Comparison of ENCODE assay signal across 12 mouse cellular contexts in the genomic region with DNA sequence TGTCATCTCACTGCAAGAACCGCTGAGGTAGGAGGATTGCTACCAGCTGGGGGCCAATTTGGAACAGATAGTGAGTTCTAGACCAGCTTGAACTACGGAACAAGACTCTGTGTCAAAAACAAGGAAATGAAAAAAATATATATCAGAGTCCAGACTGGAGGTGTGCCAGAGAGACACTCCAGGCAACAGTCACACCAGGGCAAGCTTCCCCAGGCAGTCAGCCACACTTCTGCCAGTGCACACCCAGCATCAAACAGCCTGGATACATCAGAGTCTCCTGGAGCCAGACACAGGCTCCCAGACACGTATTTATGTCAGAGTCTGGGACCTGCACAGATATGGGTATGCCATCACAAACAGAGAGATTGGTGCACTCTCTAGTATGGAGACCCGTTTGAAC. TPM values are rescaled to one million over a fixed set of nuclear protein-coding genes. Genes with fewer than 3 reads are reported as not detected.
DNase-seq lines count a peak whose midpoint lies in the region; ATAC-seq and TF ChIP-seq lines count a peak whose summit lies in the region.
"Had no signal": no experiment of that assay in that cellular context is flagged by ENCODE, and none has a peak within 500 bp of the region (broad histone marks: within the 10 kb centered on the region; RNA-seq: fewer than 3 reads in every experiment).

No protein-coding gene starts in this region.

- H3K9ac ChIP-seq in heart, adult 2 months (ENCODE audit: low read depth, low read length) = peak overlapping the region; percentile 17
- H3K9ac ChIP-seq in limb, embryonic 14.5 days (ENCODE audit: low read depth, low read length, severe bottlenecking) = no peak overlapping the region

- no peak for DNase-seq in heart, adult 2 months
- no peak for DNase-seq in heart, adult 11 months
- DNase-seq in ovary, postnatal 36 days (ENCODE audit: low spot score) = peak; percentile 20
- DNase-seq in ovary, adult 18-20 months (ENCODE audit: low spot score) = no peak
- DNase-seq in limb, embryonic 14.5 days (ENCODE audit: low spot score) = no peak
- no peak for DNase-seq in thymus, adult 18-20 months
- DNase-seq in thymus, postnatal 25 days = no peak
- DNase-seq in cerebellum, postnatal 25 days = no peak
- DNase-seq: spleen, adult 18-20 months; thymus, postnatal 36 days had no signal

- no peak for TF ChIP-seq POLR2A in heart, adult 2 months (IDR thresholded peaks at IDR 0.05; ENCODE audit: insufficient read depth, low read depth, low read length)
- no peak for TF ChIP-seq POLR2A in limb, embryonic 14.5 days (IDR thresholded peaks at IDR 0.05; ENCODE audit: borderline replicate concordance, extremely low read depth, insufficient read depth, insufficient read length)

- peak overlapping the region; percentile 38 for H3K4me3 ChIP-seq in heart, adult 2 months
- H3K4me3 ChIP-seq in limb, embryonic 14.5 days (replicated peaks; ENCODE audit: low read length) = no peak overlapping the region

- TF ChIP-seq EP300 in heart, adult 2 months (IDR thresholded peaks at IDR 0.05; ENCODE audit: insufficient read depth, low read depth, low read length) = no peak

- intact Hi-C loops in heart, adult 2 months (cut with DNase I) = no loop called here

- 16% methylated on average over 4 of the region's 4 CpGs for WGBS in heart, adult 2 months
- WGBS in limb, embryonic 14.5 days = 49% methylated on average over 4 of the region's 4 CpGs

- H3K27ac ChIP-seq in heart, adult 2 months = peak overlapping the region; percentile 97
- H3K27ac ChIP-seq in limb, embryonic 14.5 days (replicated peaks; ENCODE audit: low read depth, low read length) = peak overlapping the region; percentile 89; the same call in 1 of the 2 replicates
- H3K27ac ChIP-seq: macrophage had no signal

- H3K79me2 ChIP-seq in heart, adult 2 months (replicated peaks; ENCODE audit: control insufficient read depth, insufficient read depth, low read length) = no peaks in the 10 kb centered on the region

- H3K27me3 ChIP-seq in heart, adult 2 months (ENCODE audit: control insufficient read depth, insufficient read depth, low read length) = no peaks in the 10 kb centered on the region
- H3K27me3 ChIP-seq in limb, embryonic 14.5 days (ENCODE audit: control insufficient read depth, insufficient read depth, low read length) = no peaks in the 10 kb centered on the region

- H3K4me1 ChIP-seq in heart, adult 2 months (ENCODE audit: control insufficient read depth, insufficient read depth, low read length) = peaks cover 26% of the 10 kb centered on the region
- H3K4me1 ChIP-seq in limb, embryonic 14.5 days (ENCODE audit: control insufficient read depth, insufficient read depth, low read length) = peaks cover 29% of the 10 kb centered on the region

- H3K4me2 ChIP-seq in limb, embryonic 14.5 days (replicated peaks; ENCODE audit: low read depth, low read length, severe bottlenecking) = no peak overlapping the region

- peaks cover 27% of the 10 kb centered on the region for H3K36me3 ChIP-seq in heart, adult 2 months (ENCODE audit: control insufficient read depth, insufficient read depth, low read length)
- peaks cover 20% of the 10 kb centered on the region for H3K36me3 ChIP-seq in limb, embryonic 14.5 days (ENCODE audit: control insufficient read depth, insufficient read depth, low read length)

- H3K9me3 ChIP-seq in limb, embryonic 14.5 days (ENCODE audit: control insufficient read depth, low read length) = no peaks in the 10 kb centered on the region

- no peak for ATAC-seq in limb, embryonic 14.5 days (ENCODE audit: low FRiP score, low read depth)
- ATAC-seq: inflammation-experienced regulatory T-cells, adult 6 months had no signal

- no peak for TF ChIP-seq CTCF in heart, adult 2 months (IDR thresholded peaks at IDR 0.05)

RNA-seq across cellular contexts. Expression of gene Ehd2, which starts 6.1 kb away (rescaled TPM):
- total RNA-seq in heart, adult 2 months (2021) = 10 to 100 TPM; 76.8 to 91.3 TPM
- polyA plus RNA-seq in heart, adult 2 months (2012; rRNA removed) = 81.9 and 100 TPM in 2 replicates
- polyA plus RNA-seq in limb, embryonic 14.5 days (2012; rRNA removed) = 47.6 and 62.0 TPM in 2 replicates
- 42.5 and 49.3 TPM in 2 replicates for polyA plus RNA-seq in limb, embryonic 14.5 days (2014; fragmentation: Nextera tagmentation; extraction: Ambion mirVana)
- polyA plus RNA-seq: macrophage had no signal

RNA-seq across cellular contexts. Expression of gene Nop53, which starts 15.4 kb away (rescaled TPM):
- 100 to 1,000 TPM; 117 to 143 TPM for total RNA-seq in heart, adult 2 months (2021)
- 56.3 and 60.0 TPM in 2 replicates for polyA plus RNA-seq in heart, adult 2 months (2012; rRNA removed)
- polyA plus RNA-seq in limb, embryonic 14.5 days (2012; rRNA removed) = 176 and 181 TPM in 2 replicates
- 192 and 210 TPM in 2 replicates for polyA plus RNA-seq in limb, embryonic 14.5 days (2014; fragmentation: Nextera tagmentation; extraction: Ambion mirVana)

RNA-seq across cellular contexts. Expression of gene Selenow, which starts 39.0 kb away (rescaled TPM):
- total RNA-seq in heart, adult 2 months (2021) = 100 to 1,000 TPM; 170 to 195 TPM
- polyA plus RNA-seq in heart, adult 2 months (2012; rRNA removed) = 312 and 325 TPM in 2 replicates
- 582 and 588 TPM in 2 replicates for polyA plus RNA-seq in limb, embryonic 14.5 days (2012; rRNA removed)
- polyA plus RNA-seq in limb, embryonic 14.5 days (2014; fragmentation: Nextera tagmentation; extraction: Ambion mirVana) = 1,065 and 1,091 TPM in 2 replicates
